Mouse (Mus musculus): ENCODE data around the gene Nav2. TPM values are rescaled to one million over a fixed set of nuclear protein-coding genes. Genes with fewer than 3 reads are reported as not detected.

Nav2 gene
- total and polyA plus RNA-seq, 2 experiments from 2014 or later: 16.3 to 44.0 TPM

DNA sequence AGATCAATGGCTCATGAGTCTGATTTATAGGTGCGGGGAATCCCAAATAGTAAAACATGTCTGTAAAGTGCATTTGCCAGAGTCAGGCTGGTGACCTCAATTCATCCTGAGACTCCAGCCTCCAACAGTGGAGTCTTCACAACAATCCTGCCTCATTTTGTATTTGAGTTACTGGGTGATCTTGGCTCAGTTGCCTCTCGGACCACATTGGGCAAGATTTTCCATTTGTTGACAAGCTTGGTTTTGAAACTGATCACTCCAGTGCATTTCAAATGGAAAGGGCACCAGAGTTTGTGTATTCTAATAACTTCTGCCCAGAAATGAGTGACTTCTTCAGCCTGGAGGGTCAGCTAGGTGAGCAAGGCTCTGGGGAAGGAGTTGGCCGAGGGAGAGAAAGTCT lies 117.5 kb downstream of the Nav2 start:
- H3K4me2 ChIP-seq (ENCODE audit: low read depth): no peak overlapping the region
- H3K27me3 ChIP-seq (ENCODE audit: insufficient read depth, low read length): no peaks in the 10 kb centered on the region
- no peaks in the 10 kb centered on the region for H3K36me3 ChIP-seq (ENCODE audit: insufficient read depth)
- no peaks in the 10 kb centered on the region for H3K9me3 ChIP-seq (ENCODE audit: low read length)
- no peak overlapping the region for H3K27ac ChIP-seq (ENCODE audit: low read depth, low read length)
- 81% methylated on average over 3 of the region's 3 CpGs for WGBS
- H3K4me3 ChIP-seq (ENCODE audit: low read depth, low read length): no peak overlapping the region
- TF ChIP-seq CTCF (IDR thresholded peaks at IDR 0.05; ENCODE audit: low read depth): no peak
- ATAC-seq: no peak
- no peaks in the 10 kb centered on the region for H3K4me1 ChIP-seq (ENCODE audit: insufficient read depth)
- DNase-seq: no peak
- H3K9ac ChIP-seq: no peak overlapping the region

DNA sequence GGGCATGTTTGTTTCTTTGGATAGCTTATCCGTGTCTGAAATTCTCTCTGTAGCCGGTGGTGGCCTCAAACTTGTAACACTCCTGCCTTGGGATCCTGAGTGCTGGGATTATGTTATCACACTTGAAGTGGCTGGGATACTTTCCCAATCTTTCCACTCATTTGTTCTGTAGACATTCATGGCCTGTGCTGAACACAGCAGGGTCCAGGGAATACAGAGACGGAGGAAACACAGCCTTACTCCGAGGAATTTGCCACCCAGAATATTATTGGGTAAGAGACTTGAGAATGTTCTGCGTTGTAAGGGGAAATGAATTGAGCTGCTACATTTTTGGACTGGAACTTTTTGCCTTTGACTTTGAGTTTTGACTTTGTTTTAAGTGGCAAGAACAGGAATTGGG lies 118.0 kb downstream of the Nav2 start:
- no peak overlapping the region for H3K4me2 ChIP-seq (ENCODE audit: low read depth)
- H3K36me3 ChIP-seq (ENCODE audit: insufficient read depth): no peaks in the 10 kb centered on the region
- H3K9ac ChIP-seq: no peak overlapping the region
- no peak overlapping the region for H3K27ac ChIP-seq (ENCODE audit: low read depth, low read length)
- TF ChIP-seq CTCF (IDR thresholded peaks at IDR 0.05; ENCODE audit: low read depth): no peak
- H3K4me1 ChIP-seq (ENCODE audit: insufficient read depth): no peaks in the 10 kb centered on the region
- DNase-seq (no peak), ATAC-seq (no peak)
- 61% methylated on average over 5 of the region's 5 CpGs for WGBS
- no peak overlapping the region for H3K4me3 ChIP-seq (ENCODE audit: low read depth, low read length)
- H3K9me3 ChIP-seq (ENCODE audit: low read length): no peaks in the 10 kb centered on the region
- no peaks in the 10 kb centered on the region for H3K27me3 ChIP-seq (ENCODE audit: insufficient read depth, low read length)

DNA sequence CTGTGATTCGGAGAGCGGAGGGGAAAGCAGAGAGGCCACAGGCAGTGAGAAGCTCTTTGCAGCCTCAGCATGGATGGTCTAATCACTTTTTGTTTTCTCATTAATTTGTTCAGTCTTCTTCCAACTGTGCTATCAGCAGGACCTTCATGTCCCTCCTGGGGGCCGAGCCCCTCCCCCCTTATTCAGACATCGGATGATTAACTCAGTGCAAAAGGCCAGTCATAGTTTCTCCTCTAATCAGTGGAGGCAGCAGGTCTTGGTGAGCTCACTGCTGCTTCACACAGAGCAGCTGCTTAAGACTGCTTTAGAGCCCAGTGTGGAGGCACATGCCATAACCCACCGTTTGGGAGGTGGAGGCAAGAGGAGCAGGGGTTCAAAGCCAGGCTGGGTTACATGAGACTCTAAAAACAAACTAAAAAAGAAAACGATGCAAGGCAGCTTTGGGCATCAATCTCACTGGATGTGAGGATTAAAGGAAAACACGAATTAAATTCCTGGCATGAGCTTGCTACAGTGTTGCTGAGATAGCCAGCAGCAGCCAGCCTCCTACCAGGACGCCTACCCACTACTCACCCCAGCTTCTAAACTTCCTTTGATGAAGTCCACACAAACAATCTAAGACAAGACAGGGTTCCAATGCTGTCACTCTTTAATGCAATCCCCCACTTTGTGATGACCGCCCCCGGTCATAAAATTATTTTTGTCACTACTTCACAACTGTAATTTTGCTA lies 120.9 kb downstream of the Nav2 start:
- Histone ChIP-seq H3K9me3 (ENCODE audit: low read length) (no peaks in the 10 kb centered on the region), H3K4me2 (ENCODE audit: low read depth) (no peak overlapping the region), H3K27ac (ENCODE audit: low read depth, low read length) (no peak overlapping the region), H3K36me3 (ENCODE audit: insufficient read depth) (no peaks in the 10 kb centered on the region), H3K4me1 (ENCODE audit: insufficient read depth) (no peaks in the 10 kb centered on the region), H3K27me3 (ENCODE audit: insufficient read depth, low read length) (no peaks in the 10 kb centered on the region), H3K4me3 (ENCODE audit: low read depth, low read length) (no peak overlapping the region), H3K9ac (no peak overlapping the region)
- TF ChIP-seq CTCF (IDR thresholded peaks at IDR 0.05; ENCODE audit: low read depth): no peak
- DNase-seq (no peak), ATAC-seq (no peak)
- 30% methylated on average over 10 of the region's 10 CpGs for WGBS

DNA sequence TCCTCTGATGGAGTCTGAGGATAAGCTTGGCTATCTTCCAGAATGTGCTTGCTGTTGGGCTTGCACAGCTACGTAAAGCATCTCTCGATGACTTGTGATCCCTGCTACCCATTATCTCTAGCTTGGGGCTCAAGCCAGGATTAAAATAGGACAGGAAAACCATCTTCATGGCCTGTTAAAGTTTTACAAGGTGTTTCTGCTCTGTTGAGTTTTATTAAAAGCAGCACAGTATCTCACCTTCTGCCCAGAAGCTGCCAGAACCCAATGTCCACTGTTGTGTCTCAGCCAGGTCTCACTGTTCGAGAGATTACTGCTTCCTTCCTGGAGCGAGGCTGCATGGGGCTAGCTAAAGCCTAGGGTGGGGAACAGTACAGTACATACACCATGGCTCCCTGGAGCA lies 123.7 kb downstream of the Nav2 start:
- no peak for DNase-seq
- H3K9me3 ChIP-seq (ENCODE audit: low read length): no peaks in the 10 kb centered on the region
- H3K36me3 ChIP-seq (ENCODE audit: insufficient read depth): no peaks in the 10 kb centered on the region
- no peak for TF ChIP-seq CTCF (IDR thresholded peaks at IDR 0.05; ENCODE audit: low read depth)
- H3K27ac ChIP-seq (ENCODE audit: low read depth, low read length): no peak overlapping the region
- ATAC-seq: no peak
- H3K4me3 ChIP-seq (ENCODE audit: low read depth, low read length): no peak overlapping the region
- H3K4me1 ChIP-seq (ENCODE audit: insufficient read depth): no peaks in the 10 kb centered on the region
- WGBS: 79% methylated on average over 4 of the region's 4 CpGs
- no peaks in the 10 kb centered on the region for H3K27me3 ChIP-seq (ENCODE audit: insufficient read depth, low read length)
- H3K4me2 ChIP-seq (ENCODE audit: low read depth): no peak overlapping the region
- H3K9ac ChIP-seq: no peak overlapping the region

DNA sequence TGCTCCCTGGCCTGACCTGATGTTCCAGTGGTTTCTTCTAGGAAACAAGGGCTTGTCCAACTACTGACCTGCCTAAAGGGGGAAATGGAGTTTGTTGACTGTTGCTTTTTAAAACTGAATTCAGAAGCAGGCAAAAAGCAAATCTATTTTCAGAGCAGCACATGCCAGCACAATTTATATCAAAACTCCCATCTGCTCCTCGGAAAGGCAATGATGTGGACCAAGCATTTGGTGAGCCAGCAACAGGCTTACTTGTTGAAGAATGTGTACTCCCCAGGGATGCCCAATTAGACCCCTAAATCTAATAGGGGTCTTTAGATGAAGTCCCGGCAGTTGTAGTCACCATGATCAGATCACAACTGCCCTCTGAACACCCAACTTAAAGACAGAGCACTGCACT lies 125.7 kb downstream of the Nav2 start:
- Histone ChIP-seq H3K27me3 (ENCODE audit: insufficient read depth, low read length) (no peaks in the 10 kb centered on the region), H3K27ac (ENCODE audit: low read depth, low read length) (no peak overlapping the region), H3K9ac (no peak overlapping the region), H3K36me3 (ENCODE audit: insufficient read depth) (no peaks in the 10 kb centered on the region), H3K9me3 (ENCODE audit: low read length) (no peaks in the 10 kb centered on the region), H3K4me2 (ENCODE audit: low read depth) (no peak overlapping the region), H3K4me3 (ENCODE audit: low read depth, low read length) (no peak overlapping the region), H3K4me1 (ENCODE audit: insufficient read depth) (no peaks in the 10 kb centered on the region)
- DNase-seq (peak; percentile 37), ATAC-seq (no peak)
- no peak for TF ChIP-seq CTCF (IDR thresholded peaks at IDR 0.05; ENCODE audit: low read depth)
- WGBS: 56% methylated on average over 2 of the region's 2 CpGs

DNA sequence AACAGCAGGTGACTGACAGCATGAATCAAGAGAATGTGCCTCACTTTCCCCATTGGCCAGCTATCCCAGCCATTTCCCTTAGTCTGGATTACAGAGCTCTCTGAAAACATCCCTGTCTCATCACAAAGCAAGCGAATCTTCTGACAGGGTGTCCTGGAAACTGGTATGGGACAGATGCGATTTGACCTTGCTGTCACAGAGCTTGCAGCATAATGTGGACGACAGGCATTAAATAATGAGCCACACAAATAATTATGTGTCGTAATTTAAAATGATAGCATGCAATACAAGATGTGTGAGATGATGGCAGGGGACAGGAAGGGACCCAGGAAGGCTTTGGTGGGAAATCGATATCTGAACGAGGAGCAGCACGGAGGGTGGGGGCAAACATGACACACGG lies 131.6 kb downstream of the Nav2 start:
- WGBS: 86% methylated on average over 8 of the region's 8 CpGs

DNA sequence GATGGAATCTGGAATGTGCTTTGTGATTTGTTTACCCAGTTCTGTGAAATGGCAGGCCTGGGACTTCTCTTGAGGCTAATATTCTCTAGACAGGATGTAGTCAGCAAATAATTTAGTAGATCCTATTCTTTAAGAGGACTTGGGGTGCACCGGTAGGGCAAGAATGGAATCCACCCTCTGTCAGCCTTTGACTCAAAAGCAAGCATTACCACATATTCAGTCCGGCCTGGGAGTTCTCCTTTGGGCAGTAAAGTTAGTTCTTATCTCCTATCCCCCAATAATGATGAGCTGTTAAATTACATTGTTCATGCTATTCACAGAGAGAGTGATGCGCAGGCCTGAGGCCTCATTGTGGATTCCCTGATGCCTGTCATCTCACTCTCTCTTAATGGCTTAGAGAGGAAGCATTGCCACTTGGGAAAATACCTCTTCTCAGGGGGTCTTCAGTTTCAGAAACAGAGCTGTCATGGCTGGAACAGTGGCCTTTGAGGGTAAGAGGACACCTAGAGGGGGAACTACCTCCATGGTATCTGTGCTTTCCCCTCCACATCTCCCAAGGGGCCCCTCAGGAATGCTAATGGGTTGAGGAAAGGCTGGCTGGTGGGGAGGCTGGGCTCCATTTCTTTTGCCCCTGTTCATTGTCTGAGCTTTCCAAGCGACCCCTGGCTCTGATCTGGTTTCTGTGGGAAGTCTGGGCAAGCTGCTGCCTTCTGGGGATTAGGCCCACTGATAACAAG lies 133.0 kb downstream of the Nav2 start:
- Histone ChIP-seq H3K27ac (ENCODE audit: low read depth, low read length) (no peak overlapping the region), H3K9ac (no peak overlapping the region), H3K9me3 (ENCODE audit: low read length) (no peaks in the 10 kb centered on the region), H3K36me3 (ENCODE audit: insufficient read depth) (no peaks in the 10 kb centered on the region), H3K4me2 (ENCODE audit: low read depth) (no peak overlapping the region), H3K4me3 (ENCODE audit: low read depth, low read length) (no peak overlapping the region), H3K4me1 (ENCODE audit: insufficient read depth) (no peaks in the 10 kb centered on the region), H3K27me3 (ENCODE audit: insufficient read depth, low read length) (no peaks in the 10 kb centered on the region)
- TF ChIP-seq CTCF (IDR thresholded peaks at IDR 0.05; ENCODE audit: low read depth): no peak
- no peak for DNase-seq
- WGBS: 63% methylated on average over 4 of the region's 4 CpGs
- no peak for ATAC-seq

More for the DNA sequence above, 131.6 kb downstream of the Nav2 start:
- no peak overlapping the region for H3K9ac ChIP-seq
- H3K9me3 ChIP-seq (ENCODE audit: low read length): no peaks in the 10 kb centered on the region
- ATAC-seq: no peak
- DNase-seq: no peak
- no peak for TF ChIP-seq CTCF (IDR thresholded peaks at IDR 0.05; ENCODE audit: low read depth)
- H3K27me3 ChIP-seq (ENCODE audit: insufficient read depth, low read length): no peaks in the 10 kb centered on the region
- H3K4me3 ChIP-seq (ENCODE audit: low read depth, low read length): no peak overlapping the region
- no peaks in the 10 kb centered on the region for H3K36me3 ChIP-seq (ENCODE audit: insufficient read depth)
- H3K4me1 ChIP-seq (ENCODE audit: insufficient read depth): no peaks in the 10 kb centered on the region
- no peak overlapping the region for H3K27ac ChIP-seq (ENCODE audit: low read depth, low read length)
- H3K4me2 ChIP-seq (ENCODE audit: low read depth): no peak overlapping the region
